Mouse (Mus musculus): ENCODE data around the gene Gmppa. TPM values are rescaled to one million over a fixed set of nuclear protein-coding genes. Genes with fewer than 3 reads are reported as not detected.

The Gmppa gene
- polyA plus RNA-seq, 1 experiment, result 36.5 TPM

GRCm38 (mm10) chr1:75448052-75448431 lies 12.3 kb downstream of the Gmppa start:
- Histone ChIP-seq H3K27ac (ENCODE audit: insufficient read depth, low read length) (no peak overlapping the region), H3K36me3 (ENCODE audit: control insufficient read depth, insufficient read depth, low read length, poor library complexity, severe bottlenecking) (no peaks in the 10 kb centered on the region), H3K4me1 (ENCODE audit: control insufficient read depth, insufficient read depth, low read length) (peaks cover 4% of the 10 kb centered on the region), H3K4me3 (ENCODE audit: low read depth, low read length) (no peak overlapping the region), H3K9me3 (replicated peaks; ENCODE audit: control insufficient read depth, insufficient read depth, low read length, poor library complexity, severe bottlenecking) (no peaks in the 10 kb centered on the region), H3K27me3 (ENCODE audit: control insufficient read depth, insufficient read depth, low read length, poor library complexity, severe bottlenecking) (no peaks in the 10 kb centered on the region), H3K9ac (ENCODE audit: low read depth, poor library complexity, severe bottlenecking) (0 out of 2 replicates have a peak overlapping the region, but pooled peaks have one; percentile 5)
- TF ChIP-seq POLR2A (IDR thresholded peaks at IDR 0.05; ENCODE audit: insufficient read depth, low read length) (no peak), CTCF (IDR thresholded peaks at IDR 0.05; ENCODE audit: low read depth, low read length) (no peak), EP300 (IDR thresholded peaks at IDR 0.05; ENCODE audit: insufficient read depth, low read depth, low read length) (no peak)

- Histone ChIP-seq H3K27ac (ENCODE audit: insufficient read depth, low read length) (no peak overlapping the region), H3K9ac (ENCODE audit: low read depth, poor library complexity, severe bottlenecking) (no peak overlapping the region), H3K27me3 (ENCODE audit: control insufficient read depth, insufficient read depth, low read length, poor library complexity, severe bottlenecking) (no peaks in the 10 kb centered on the region), H3K4me3 (ENCODE audit: low read depth, low read length) (no peak overlapping the region), H3K36me3 (ENCODE audit: control insufficient read depth, insufficient read depth, low read length, poor library complexity, severe bottlenecking) (no peaks in the 10 kb centered on the region), H3K4me1 (ENCODE audit: control insufficient read depth, insufficient read depth, low read length) (peaks cover 4% of the 10 kb centered on the region), H3K9me3 (replicated peaks; ENCODE audit: control insufficient read depth, insufficient read depth, low read length, poor library complexity, severe bottlenecking) (no peaks in the 10 kb centered on the region)
- TF ChIP-seq EP300 (IDR thresholded peaks at IDR 0.05; ENCODE audit: insufficient read depth, low read depth, low read length) (no peak), CTCF (IDR thresholded peaks at IDR 0.05; ENCODE audit: low read depth, low read length) (no peak), POLR2A (IDR thresholded peaks at IDR 0.05; ENCODE audit: insufficient read depth, low read length) (no peak)
Observed at GRCm38 (mm10) chr1:75448937-75449336, 13.2 kb downstream of the Gmppa start.

- Histone ChIP-seq H3K36me3 (ENCODE audit: control insufficient read depth, insufficient read depth, low read length, poor library complexity, severe bottlenecking) (no peaks in the 10 kb centered on the region), H3K9ac (ENCODE audit: low read depth, poor library complexity, severe bottlenecking) (no peak overlapping the region), H3K4me3 (ENCODE audit: low read depth, low read length) (no peak overlapping the region), H3K27ac (ENCODE audit: insufficient read depth, low read length) (no peak overlapping the region), H3K4me1 (ENCODE audit: control insufficient read depth, insufficient read depth, low read length) (peaks cover 2% of the 10 kb centered on the region), H3K27me3 (ENCODE audit: control insufficient read depth, insufficient read depth, low read length, poor library complexity, severe bottlenecking) (no peaks in the 10 kb centered on the region), H3K9me3 (replicated peaks; ENCODE audit: control insufficient read depth, insufficient read depth, low read length, poor library complexity, severe bottlenecking) (no peaks in the 10 kb centered on the region)
- no peak for TF ChIP-seq POLR2A (IDR thresholded peaks at IDR 0.05; ENCODE audit: insufficient read depth, low read length)
- no peak for TF ChIP-seq CTCF (IDR thresholded peaks at IDR 0.05; ENCODE audit: low read depth, low read length)
- TF ChIP-seq EP300 (IDR thresholded peaks at IDR 0.05; ENCODE audit: insufficient read depth, low read depth, low read length), result no peak
Observed at GRCm38 (mm10) chr1:75449377-75450135, 13.8 kb downstream of the Gmppa start.

- Histone ChIP-seq H3K27me3 (ENCODE audit: control insufficient read depth, insufficient read depth, low read length, poor library complexity, severe bottlenecking) (no peaks in the 10 kb centered on the region), H3K9ac (ENCODE audit: low read depth, poor library complexity, severe bottlenecking) (no peak within 1 kb of the TSS), H3K36me3 (ENCODE audit: control insufficient read depth, insufficient read depth, low read length, poor library complexity, severe bottlenecking) (no peaks in the 10 kb centered on the region), H3K9me3 (replicated peaks; ENCODE audit: control insufficient read depth, insufficient read depth, low read length, poor library complexity, severe bottlenecking) (no peaks in the 10 kb centered on the region), H3K27ac (ENCODE audit: insufficient read depth, low read length) (no peak within 1 kb of the TSS), H3K4me3 (ENCODE audit: low read depth, low read length) (peak within 1 kb of the TSS; percentile 36), H3K4me1 (ENCODE audit: control insufficient read depth, insufficient read depth, low read length) (peaks cover 2% of the 10 kb centered on the region)
- TF ChIP-seq POLR2A (IDR thresholded peaks at IDR 0.05; ENCODE audit: insufficient read depth, low read length) (no peak), CTCF (IDR thresholded peaks at IDR 0.05; ENCODE audit: low read depth, low read length) (no peak)
Observed at GRCm38 (mm10) chr1:75450314-75451005, 14.7 kb downstream of the Gmppa start, which contains the start of gene Asic4. Gene Asic4, plus strand, starts transcription at chr1:75450436.

GRCm38 (mm10) chr1:75451900-75452299 lies 16.2 kb downstream of the Gmppa start:
- Histone ChIP-seq H3K27ac (ENCODE audit: insufficient read depth, low read length) (no peak overlapping the region), H3K36me3 (ENCODE audit: control insufficient read depth, insufficient read depth, low read length, poor library complexity, severe bottlenecking) (no peaks in the 10 kb centered on the region), H3K9me3 (replicated peaks; ENCODE audit: control insufficient read depth, insufficient read depth, low read length, poor library complexity, severe bottlenecking) (no peaks in the 10 kb centered on the region), H3K27me3 (ENCODE audit: control insufficient read depth, insufficient read depth, low read length, poor library complexity, severe bottlenecking) (no peaks in the 10 kb centered on the region), H3K9ac (ENCODE audit: low read depth, poor library complexity, severe bottlenecking) (no peak overlapping the region), H3K4me3 (ENCODE audit: low read depth, low read length) (no peak overlapping the region), H3K4me1 (ENCODE audit: control insufficient read depth, insufficient read depth, low read length) (peaks cover 2% of the 10 kb centered on the region)
- TF ChIP-seq CTCF (IDR thresholded peaks at IDR 0.05; ENCODE audit: low read depth, low read length) (no peak), EP300 (IDR thresholded peaks at IDR 0.05; ENCODE audit: insufficient read depth, low read depth, low read length) (no peak), POLR2A (IDR thresholded peaks at IDR 0.05; ENCODE audit: insufficient read depth, low read length) (no peak)

- Histone ChIP-seq H3K9me3 (replicated peaks; ENCODE audit: control insufficient read depth, insufficient read depth, low read length, poor library complexity, severe bottlenecking) (no peaks in the 10 kb centered on the region), H3K27ac (ENCODE audit: insufficient read depth, low read length) (no peak overlapping the region), H3K9ac (ENCODE audit: low read depth, poor library complexity, severe bottlenecking) (no peak overlapping the region), H3K4me1 (ENCODE audit: control insufficient read depth, insufficient read depth, low read length) (no peaks in the 10 kb centered on the region), H3K36me3 (ENCODE audit: control insufficient read depth, insufficient read depth, low read length, poor library complexity, severe bottlenecking) (no peaks in the 10 kb centered on the region), H3K4me3 (ENCODE audit: low read depth, low read length) (no peak overlapping the region), H3K27me3 (ENCODE audit: control insufficient read depth, insufficient read depth, low read length, poor library complexity, severe bottlenecking) (no peaks in the 10 kb centered on the region)
- no peak for TF ChIP-seq EP300 (IDR thresholded peaks at IDR 0.05; ENCODE audit: insufficient read depth, low read depth, low read length)
- TF ChIP-seq CTCF (IDR thresholded peaks at IDR 0.05; ENCODE audit: low read depth, low read length), result no peak
- no peak for TF ChIP-seq POLR2A (IDR thresholded peaks at IDR 0.05; ENCODE audit: insufficient read depth, low read length)
Observed at GRCm38 (mm10) chr1:75455433-75455832, 19.7 kb downstream of the Gmppa start.
